Mouse (Mus musculus) liver, embryonic 16.5 days (tissue): ENCODE data around the gene Magi2. TPM values are rescaled to one million over a fixed set of nuclear protein-coding genes. Genes with fewer than 3 reads are reported as not detected.

Experiments
- ATAC-seq: fragments of 200-750 bp; cut with Nextera tagmentation; 2 replicates; pipeline ENCODE4 v1.8.0; 2017; ENCODE audit warnings: low read depth, mild to moderate bottlenecking, moderate number of reproducible peaks, moderate library complexity
- H3K27ac ChIP-seq: fragments of 300-500 bp; sonication (generic); 2 replicates; pipeline ENCODE4 v1.5.1; 2014; ENCODE audit warnings: mild to moderate bottlenecking, low read length
- H3K27me3 ChIP-seq: fragments of 300-500 bp; sonication (generic); 2 replicates; pipeline ENCODE4 v1.6.1; 2014; ENCODE audit warnings: low read depth, low read length, mixed read lengths; ENCODE audit not compliant: control insufficient read depth, insufficient read depth
- H3K36me3 ChIP-seq: fragments of 300-500 bp; sonication (generic); 2 replicates; pipeline ENCODE4 v1.6.1; 2014; ENCODE audit warnings: mild to moderate bottlenecking; ENCODE audit not compliant: control insufficient read depth, insufficient read depth
- H3K4me1 ChIP-seq: fragments of 300-500 bp; sonication (generic); 2 replicates; pipeline ENCODE4 v1.6.1; 2014; ENCODE audit warnings: low read depth, low read length, mixed read lengths; ENCODE audit not compliant: control insufficient read depth
- H3K4me2 ChIP-seq: fragments of 300-500 bp; sonication (generic); 2 replicates; pipeline ENCODE4 v1.6.1; 2014; ENCODE audit warnings: low read depth, low read length, mixed read lengths
- H3K4me3 ChIP-seq: fragments of 300-500 bp; sonication (generic); 2 replicates; pipeline ENCODE4 v1.5.1; 2014; ENCODE audit warnings: low read depth, mild to moderate bottlenecking, low read length
- H3K9ac ChIP-seq: fragments of 300-500 bp; sonication (generic); 2 replicates; pipeline ENCODE4 v1.6.1; 2014; ENCODE audit warnings: low read depth, low read length
- H3K9me3 ChIP-seq: fragments of 300-500 bp; sonication (generic); replicated peaks from 2 replicates; pipeline ENCODE4 v1.6.1; 2016; ENCODE audit warnings: low read length; ENCODE audit not compliant: control insufficient read depth
- WGBS: fragments of 180-500 bp; shearing (Covaris S2); extraction: QIAGEN DNeasy Blood & Tissue Kit; methylation state at CpG from one replicate; pipeline ENCODE4 v1.1.7; 2014; ENCODE audit not compliant: insufficient replicate concordance; 5-methylcytosine and 5-hydroxymethylcytosine counted together
- polyA plus RNA-seq: library from polyadenylated mRNA; unstranded; fragments of >200 nt; fragmentation: Nextera tagmentation; extraction: Ambion mirVana; gene quantifications from 2 replicates; pipeline ENCODE4 v1.2.1, GENCODE M21; 2015

Gene Magi2
- polyA plus RNA-seq, 1 experiment from 2014 or later = 0.34 TPM

- WGBS = 52% methylated on average over 8 of the region's 8 CpGs
- no peaks in the 10 kb centered on the region for H3K9me3 ChIP-seq
- no peak overlapping the region for H3K4me2 ChIP-seq
- ATAC-seq = no peak
- no peak overlapping the region for H3K27ac ChIP-seq
- H3K36me3 ChIP-seq = no peaks in the 10 kb centered on the region
- H3K27me3 ChIP-seq = no peaks in the 10 kb centered on the region
- H3K4me1 ChIP-seq = no peaks in the 10 kb centered on the region
- no peak overlapping the region for H3K4me3 ChIP-seq
- H3K9ac ChIP-seq = no peak overlapping the region
Measured at GRCm38 (mm10) chr5:20674523-20674922, 1447.7 kb downstream of the Magi2 start.

- no peak for ATAC-seq
- Histone ChIP-seq H3K9ac (no peak overlapping the region), H3K27me3 (no peaks in the 10 kb centered on the region), H3K4me3 (no peak overlapping the region), H3K4me2 (no peak overlapping the region), H3K36me3 (no peaks in the 10 kb centered on the region), H3K27ac (no peak overlapping the region), H3K9me3 (no peaks in the 10 kb centered on the region), H3K4me1 (no peaks in the 10 kb centered on the region)
Measured at GRCm38 (mm10) chr5:20675163-20675665, 1448.4 kb downstream of the Magi2 start.

GRCm38 (mm10) chr5:20676193-20676871, 1449.5 kb downstream of the Magi2 start:
- Histone ChIP-seq H3K9me3 (no peaks in the 10 kb centered on the region), H3K36me3 (no peaks in the 10 kb centered on the region), H3K4me3 (no peak overlapping the region), H3K4me1 (no peaks in the 10 kb centered on the region), H3K27ac (no peak overlapping the region), H3K27me3 (no peaks in the 10 kb centered on the region), H3K4me2 (no peak overlapping the region), H3K9ac (no peak overlapping the region)
- ATAC-seq = no peak
- 34% methylated on average over 7 of the region's 7 CpGs for WGBS

- no peak overlapping the region for H3K4me3 ChIP-seq
- no peaks in the 10 kb centered on the region for H3K9me3 ChIP-seq
- no peaks in the 10 kb centered on the region for H3K36me3 ChIP-seq
- no peak overlapping the region for H3K9ac ChIP-seq
- no peak overlapping the region for H3K4me2 ChIP-seq
- 53% methylated on average over 3 of the region's 3 CpGs for WGBS
- H3K27me3 ChIP-seq = no peaks in the 10 kb centered on the region
- H3K27ac ChIP-seq = no peak overlapping the region
- no peak for ATAC-seq
- no peaks in the 10 kb centered on the region for H3K4me1 ChIP-seq
Measured at GRCm38 (mm10) chr5:20677246-20677645, 1450.4 kb downstream of the Magi2 start.

GRCm38 (mm10) chr5:20678573-20678972, 1451.7 kb downstream of the Magi2 start:
- H3K27ac ChIP-seq = no peak overlapping the region
- WGBS = 63% methylated on average over 3 of the region's 3 CpGs
- H3K4me3 ChIP-seq = no peak overlapping the region
- no peak overlapping the region for H3K9ac ChIP-seq
- no peak overlapping the region for H3K4me2 ChIP-seq
- no peak for ATAC-seq
- no peaks in the 10 kb centered on the region for H3K9me3 ChIP-seq
- H3K36me3 ChIP-seq = no peaks in the 10 kb centered on the region
- no peaks in the 10 kb centered on the region for H3K27me3 ChIP-seq
- H3K4me1 ChIP-seq = no peaks in the 10 kb centered on the region

GRCm38 (mm10) chr5:20679920-20680319, 1453.1 kb downstream of the Magi2 start:
- Histone ChIP-seq H3K36me3 (no peaks in the 10 kb centered on the region), H3K27ac (no peak overlapping the region), H3K9ac (no peak overlapping the region), H3K9me3 (no peaks in the 10 kb centered on the region), H3K27me3 (no peaks in the 10 kb centered on the region), H3K4me3 (no peak overlapping the region), H3K4me1 (no peaks in the 10 kb centered on the region), H3K4me2 (no peak overlapping the region)
- WGBS = 70% methylated on average over 6 of the region's 6 CpGs
- ATAC-seq = no peak

- H3K27ac ChIP-seq = no peak overlapping the region
- no peaks in the 10 kb centered on the region for H3K36me3 ChIP-seq
- no peak overlapping the region for H3K4me3 ChIP-seq
- H3K9ac ChIP-seq = no peak overlapping the region
- no peak for ATAC-seq
- 19% methylated on average over 15 of the region's 15 CpGs for WGBS
- H3K4me2 ChIP-seq = no peak overlapping the region
- H3K9me3 ChIP-seq = no peaks in the 10 kb centered on the region
- no peaks in the 10 kb centered on the region for H3K4me1 ChIP-seq
- H3K27me3 ChIP-seq = no peaks in the 10 kb centered on the region
Measured at GRCm38 (mm10) chr5:20680833-20681530, 1454.1 kb downstream of the Magi2 start.

GRCm38 (mm10) chr5:20681660-20682059, 1454.8 kb downstream of the Magi2 start:
- ATAC-seq = no peak
- Histone ChIP-seq H3K27me3 (no peaks in the 10 kb centered on the region), H3K9ac (no peak overlapping the region), H3K4me1 (no peaks in the 10 kb centered on the region), H3K9me3 (no peaks in the 10 kb centered on the region), H3K36me3 (no peaks in the 10 kb centered on the region), H3K4me3 (no peak overlapping the region), H3K4me2 (no peak overlapping the region), H3K27ac (no peak overlapping the region)
- 72% methylated on average over 10 of the region's 10 CpGs for WGBS

- Histone ChIP-seq H3K4me3 (no peak overlapping the region), H3K27me3 (no peaks in the 10 kb centered on the region), H3K9me3 (no peaks in the 10 kb centered on the region), H3K27ac (no peak overlapping the region), H3K4me1 (no peaks in the 10 kb centered on the region), H3K36me3 (no peaks in the 10 kb centered on the region), H3K4me2 (no peak overlapping the region), H3K9ac (no peak overlapping the region)
- no peak for ATAC-seq
- 64% methylated on average over 7 of the region's 7 CpGs for WGBS
Measured at GRCm38 (mm10) chr5:20682208-20682607, 1455.4 kb downstream of the Magi2 start.
